Mouse (Mus musculus) kidney, postnatal 0 days (tissue): ENCODE measurements around the gene Myo3a. TPM values are rescaled to one million over a fixed set of nuclear protein-coding genes. Genes with fewer than 3 reads are reported as not detected.

Source experiments
- ATAC-seq: fragments of 200-750 bp; cut with Nextera tagmentation; replicated peaks from 2 replicates; pipeline ENCODE4 v1.8.0; 2017; ENCODE audit warnings: low read depth, moderate number of reproducible peaks, moderate TSS enrichment, moderate library complexity; ENCODE audit not compliant: low FRiP score
- DNase-seq: peaks from one replicate; pipeline ENCODE4 v3.0.0-alpha.2; 2016; ENCODE audit warnings: low spot score
- H3K27ac ChIP-seq: fragments of 300-500 bp; sonication (generic); 2 replicates; pipeline ENCODE4 v1.5.1; 2014; ENCODE audit warnings: mild to moderate bottlenecking
- H3K27me3 ChIP-seq: fragments of 300-500 bp; sonication (generic); 2 replicates; pipeline ENCODE4 v1.6.1; 2014; ENCODE audit warnings: low read length, mixed read lengths; ENCODE audit not compliant: insufficient read depth
- H3K36me3 ChIP-seq: fragments of 300-500 bp; sonication (generic); 2 replicates; pipeline ENCODE4 v1.6.1; 2014; ENCODE audit warnings: low read length, mixed read lengths; ENCODE audit not compliant: insufficient read depth
- H3K4me1 ChIP-seq: fragments of 300-500 bp; sonication (generic); replicated peaks from 2 replicates; pipeline ENCODE4 v1.6.1; 2014; ENCODE audit warnings: antibody characterized with exemption, low read length, mixed read lengths; ENCODE audit not compliant: insufficient read depth
- H3K4me2 ChIP-seq: fragments of 300-500 bp; sonication (generic); 2 replicates; pipeline ENCODE4 v1.6.1; 2014; ENCODE audit warnings: mild to moderate bottlenecking, low read length, moderate library complexity, mixed read lengths
- H3K4me3 ChIP-seq: fragments of 300-500 bp; sonication (generic); replicated peaks from 2 replicates; pipeline ENCODE4 v1.5.1; 2014; ENCODE audit warnings: low read depth, low read length
- H3K9ac ChIP-seq: fragments of 300-500 bp; sonication (generic); 2 replicates; pipeline ENCODE4 v1.6.1; 2014; ENCODE audit warnings: low read depth, low read length
- H3K9me3 ChIP-seq: fragments of 300-500 bp; sonication (generic); replicated peaks from 2 replicates; pipeline ENCODE4 v1.6.1; 2016; ENCODE audit warnings: low read length, inconsistent platforms, mixed read lengths
- CTCF ChIP-seq: IDR thresholded peaks from 2 replicates; pipeline ENCODE4 v1.5.1; 2016; ENCODE audit warnings: antibody characterized with exemption, low read depth, mild to moderate bottlenecking, moderate library complexity
- WGBS: fragments of 180-500 bp; shearing (Covaris S2); extraction: QIAGEN DNeasy Blood & Tissue Kit; methylation state at CpG from one replicate; pipeline ENCODE4 v1.1.7; 2014; 5-methylcytosine and 5-hydroxymethylcytosine counted together
- microRNA-seq: library from miRNA; unstranded; fragments of <30 nt; microRNA quantifications from one replicate; pipeline ENCODE4, GENCODE M21; 2016
- polyA plus RNA-seq: library from polyadenylated mRNA; unstranded; fragments of >200 nt; fragmentation: Nextera tagmentation; extraction: Ambion mirVana; gene quantifications from 2 replicates; pipeline ENCODE4 v1.2.1, GENCODE M21; 2015

Gene Myo3a
- polyA plus RNA-seq, 1 experiment from 2014 or later: 0.12 TPM

DNA sequence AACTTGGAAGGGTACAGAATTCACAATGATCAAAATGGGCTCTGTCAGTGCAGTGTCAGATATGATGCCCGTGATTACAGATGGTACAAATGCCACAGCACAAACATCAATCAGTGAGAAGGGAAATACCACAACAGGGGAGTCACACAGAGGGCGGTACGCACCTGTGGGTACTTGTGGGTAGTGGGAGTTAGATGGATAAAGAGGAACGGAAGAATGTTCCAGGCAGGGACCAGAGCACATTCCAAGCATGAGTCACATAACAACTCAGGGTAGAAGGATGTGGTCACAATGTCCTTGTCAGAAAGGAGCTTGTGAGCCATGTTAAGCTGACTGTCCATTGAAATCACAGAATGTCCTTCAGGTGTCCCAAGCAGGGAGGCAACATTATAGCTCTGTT, 424.5 kb downstream of the Myo3a start:
- Histone ChIP-seq H3K4me3 (no peak overlapping the region), H3K4me2 (no peak overlapping the region), H3K36me3 (no peaks in the 10 kb centered on the region), H3K27me3 (no peaks in the 10 kb centered on the region), H3K27ac (no peak overlapping the region), H3K9me3 (no peaks in the 10 kb centered on the region), H3K4me1 (no peaks in the 10 kb centered on the region), H3K9ac (no peak overlapping the region)
- DNase-seq (no peak), ATAC-seq (no peak)
- no peak for TF ChIP-seq CTCF
- WGBS: 89% methylated on average over 4 of the region's 4 CpGs

GRCm38 (mm10) chr2:22663731-22664130, 436.4 kb downstream of the Myo3a start:
- no peaks in the 10 kb centered on the region for H3K4me1 ChIP-seq
- no peaks in the 10 kb centered on the region for H3K9me3 ChIP-seq
- H3K4me2 ChIP-seq: no peak overlapping the region
- no peak overlapping the region for H3K4me3 ChIP-seq
- no peaks in the 10 kb centered on the region for H3K36me3 ChIP-seq
- no peak overlapping the region for H3K27ac ChIP-seq
- H3K9ac ChIP-seq: no peak overlapping the region
- TF ChIP-seq CTCF: no peak
- DNase-seq (no peak), ATAC-seq (no peak)
- WGBS: 83% methylated on average over 1 of the region's 1 CpGs
- H3K27me3 ChIP-seq: no peaks in the 10 kb centered on the region

Small RNA genes lying within 50 kb of the gene (microRNA-seq; reads per million reads assigned to microRNA genes)
- not detected for gene Gm23636
- gene Mir3967: not detected
